Mouse (Mus musculus): ENCODE measurements around the gene Igbp1.

The Igbp1 gene

GRCm38 (mm10) chrX:100556026-100556425 is 61.9 kb downstream of the Igbp1 start:
- no peak for DNase-seq (ENCODE audit: low read depth, low spot score)
- H3K27me3 ChIP-seq (ENCODE audit: control insufficient read depth, insufficient read depth, low read length, poor library complexity, severe bottlenecking): no peaks in the 10 kb centered on the region
- H3K36me3 ChIP-seq (ENCODE audit: control insufficient read depth, insufficient read depth, low read length, poor library complexity, severe bottlenecking): no peaks in the 10 kb centered on the region

GRCm38 (mm10) chrX:100565696-100566095 is 71.6 kb downstream of the Igbp1 start:
- Histone ChIP-seq H3K27me3 (ENCODE audit: control insufficient read depth, insufficient read depth, low read length, poor library complexity, severe bottlenecking) (no peaks in the 10 kb centered on the region), H3K36me3 (ENCODE audit: control insufficient read depth, insufficient read depth, low read length, poor library complexity, severe bottlenecking) (no peaks in the 10 kb centered on the region)
- no peak for DNase-seq (ENCODE audit: low read depth, low spot score)

Data from splenic B cell, adult 2 months (primary cell).